Mouse (Mus musculus): ENCODE measurements at regions not wholly inside any gene's neighbourhood (a gene's known extent, or its start where the extent isn't known, plus 50 kb on each side); places are given as distances from the start of the nearest gene placed in this dataset.

DNA sequence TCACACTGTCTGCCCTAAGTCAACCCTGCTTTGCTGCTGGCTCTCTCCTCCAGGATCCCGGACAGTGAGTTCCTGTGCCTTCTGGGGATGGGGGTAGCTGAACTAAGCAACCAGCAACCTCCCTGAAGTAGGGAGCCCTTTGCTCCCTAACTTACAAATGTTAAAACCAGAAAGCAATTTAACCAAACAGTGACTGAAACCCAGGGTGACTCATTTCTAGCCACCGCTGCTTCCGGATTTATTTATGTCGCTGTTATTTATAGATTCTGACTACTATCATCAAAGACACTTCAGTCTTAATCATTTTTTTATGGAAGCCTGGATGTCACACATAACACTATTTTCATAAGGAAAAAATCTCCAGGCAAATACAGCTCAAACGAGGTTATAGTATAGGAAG, 81.4 kb downstream of the Irx2 start:
- TF ChIP-seq CTCF (conservative IDR thresholded peaks at IDR 0.05 in 1 of 2, IDR thresholded peaks at IDR 0.05 in 1 of 2; ENCODE audit: low read depth in 2 of 2, low read length in 2 of 2) (no peak), E2F4 (IDR thresholded peaks at IDR 0.05; ENCODE audit: insufficient replicate concordance, low read depth, low read length) (no peak), POLR2AphosphoS2 (IDR thresholded peaks at IDR 0.05; ENCODE audit: low read depth, low read length) (no peak), MAZ (IDR thresholded peaks at IDR 0.05; ENCODE audit: low read depth, low read length) (no peak), POLR2A (IDR thresholded peaks at IDR 0.05; ENCODE audit: low read depth, low read length) (no peak), TCF12 (IDR thresholded peaks at IDR 0.05; ENCODE audit: low read depth, low read length) (no peak), NRF1 (IDR thresholded peaks at IDR 0.05; ENCODE audit: low read depth, low read length) (no peak), ETS1 (conservative IDR thresholded peaks at IDR 0.05; ENCODE audit: low read depth, low read length) (no peak), SIN3A (IDR thresholded peaks at IDR 0.05; ENCODE audit: low read length) (no peak)

Data from CH12.LX (cell line).